Mouse (Mus musculus): ENCODE measurements around the gene Nln.

Nln gene

GRCm38 (mm10) chr13:104095955-104096354 is 13.5 kb downstream of the Nln start:
- no peak for DNase-seq (ENCODE audit: low read depth, low spot score)

- DNase-seq (ENCODE audit: low read depth, low spot score): no peak
Measured at GRCm38 (mm10) chr13:104094531-104095385, 14.7 kb downstream of the Nln start.

- DNase-seq (ENCODE audit: low read depth, low spot score): peak; percentile 78
Measured at GRCm38 (mm10) chr13:104091734-104092133, 17.7 kb downstream of the Nln start.

GRCm38 (mm10) chr13:104089387-104089786 is 20.0 kb downstream of the Nln start:
- peak; percentile 73 for DNase-seq (ENCODE audit: low read depth, low spot score)

GRCm38 (mm10) chr13:104084600-104084999 is 24.8 kb downstream of the Nln start:
- DNase-seq (ENCODE audit: low read depth, low spot score): no peak

- no peak for DNase-seq (ENCODE audit: low read depth, low spot score)
Measured at GRCm38 (mm10) chr13:104082504-104082903, 26.9 kb downstream of the Nln start.

- DNase-seq (ENCODE audit: low read depth, low spot score): no peak
Measured at GRCm38 (mm10) chr13:104076993-104077392, 32.4 kb downstream of the Nln start.

- DNase-seq (ENCODE audit: low read depth, low spot score): no peak
Measured at GRCm38 (mm10) chr13:104074731-104075130, 34.7 kb downstream of the Nln start.

- DNase-seq (ENCODE audit: low read depth, low spot score): no peak
Measured at GRCm38 (mm10) chr13:104074230-104074629, 35.2 kb downstream of the Nln start.

GRCm38 (mm10) chr13:104072351-104072750 is 37.1 kb downstream of the Nln start:
- no peak for DNase-seq (ENCODE audit: low read depth, low spot score)

- DNase-seq (ENCODE audit: low read depth, low spot score): no peak
Measured at GRCm38 (mm10) chr13:104070703-104071102, 38.7 kb downstream of the Nln start.

GRCm38 (mm10) chr13:104069216-104069615 is 40.2 kb downstream of the Nln start:
- no peak for DNase-seq (ENCODE audit: low read depth, low spot score)

GRCm38 (mm10) chr13:104065649-104066347 is 43.6 kb downstream of the Nln start:
- DNase-seq (ENCODE audit: low read depth, low spot score): no peak

GRCm38 (mm10) chr13:104063061-104063460 is 46.4 kb downstream of the Nln start:
- no peak for DNase-seq (ENCODE audit: low read depth, low spot score)

- peak; percentile 26 for DNase-seq (ENCODE audit: low read depth, low spot score)
Measured at GRCm38 (mm10) chr13:104061975-104062750, 47.3 kb downstream of the Nln start.

GRCm38 (mm10) chr13:104060231-104060630 is 49.2 kb downstream of the Nln start:
- DNase-seq (ENCODE audit: low read depth, low spot score): no peak

GRCm38 (mm10) chr13:104059536-104059935 is 49.9 kb downstream of the Nln start:
- DNase-seq (ENCODE audit: low read depth, low spot score): no peak

GRCm38 (mm10) chr13:104058761-104059160 is 50.7 kb downstream of the Nln start:
- no peak for DNase-seq (ENCODE audit: low read depth, low spot score)

GRCm38 (mm10) chr13:104052271-104052753 is 57.1 kb downstream of the Nln start:
- no peak for DNase-seq (ENCODE audit: low read depth, low spot score)

- peak; percentile 31 for DNase-seq (ENCODE audit: low read depth, low spot score)
Measured at GRCm38 (mm10) chr13:104048835-104049234, 60.6 kb downstream of the Nln start.

GRCm38 (mm10) chr13:104045108-104045507 is 64.3 kb downstream of the Nln start:
- no peak for DNase-seq (ENCODE audit: low read depth, low spot score)

- peak; percentile 10 for DNase-seq (ENCODE audit: low read depth, low spot score)
Measured at GRCm38 (mm10) chr13:104044332-104044731, 65.1 kb downstream of the Nln start.
